Mouse (Mus musculus) midbrain, embryonic 12.5 days (tissue): ENCODE measurements around the gene Snph. TPM values are rescaled to one million over a fixed set of nuclear protein-coding genes. Genes with fewer than 3 reads are reported as not detected.

Experiments
- ATAC-seq: fragments of 200-750 bp; cut with Nextera tagmentation; 2 replicates; pipeline ENCODE4 v1.8.0; 2017; ENCODE audit warnings: low read depth, moderate TSS enrichment, moderate library complexity; ENCODE audit not compliant: low FRiP score
- H3K27ac ChIP-seq: fragments of 300-500 bp; sonication (generic); replicated peaks from 2 replicates; pipeline ENCODE4 v1.5.1; 2016; ENCODE audit warnings: mild to moderate bottlenecking
- H3K27me3 ChIP-seq: fragments of 300-500 bp; sonication (generic); 2 replicates; pipeline ENCODE4 v1.6.1; 2016; ENCODE audit warnings: mild to moderate bottlenecking
- H3K36me3 ChIP-seq: fragments of 300-500 bp; sonication (generic); 2 replicates; pipeline ENCODE4 v1.6.1; 2016
- H3K4me1 ChIP-seq: fragments of 300-500 bp; sonication (generic); 2 replicates; pipeline ENCODE4 v1.6.1; 2016
- H3K4me2 ChIP-seq: fragments of 300-500 bp; sonication (generic); replicated peaks from 2 replicates; pipeline ENCODE4 v1.6.1; 2016; ENCODE audit warnings: mild to moderate bottlenecking, moderate library complexity
- H3K4me3 ChIP-seq: fragments of 300-500 bp; sonication (generic); 2 replicates; pipeline ENCODE4 v1.5.1; 2016; ENCODE audit warnings: mild to moderate bottlenecking
- H3K9ac ChIP-seq: fragments of 300-500 bp; sonication (generic); replicated peaks from 2 replicates; pipeline ENCODE4 v1.6.1; 2016; ENCODE audit warnings: mild to moderate bottlenecking, moderate library complexity
- H3K9me3 ChIP-seq: fragments of 300-500 bp; sonication (generic); 2 replicates; pipeline ENCODE4 v1.6.1; 2016; ENCODE audit warnings: mild to moderate bottlenecking
- WGBS: fragments of 180-500 bp; shearing (Covaris S2); methylation state at CpG from one replicate; pipeline ENCODE4 v1.1.7; 2016; 5-methylcytosine and 5-hydroxymethylcytosine counted together
- polyA plus RNA-seq: library from polyadenylated mRNA; unstranded; fragments of >200 nt; fragmentation: Nextera tagmentation; extraction: Ambion mirVana; gene quantifications from 2 replicates; pipeline ENCODE4 v1.2.1, GENCODE M21; 2016

Gene Snph
- polyA plus RNA-seq, 1 experiment from 2014 or later, result 5.5 TPM

GRCm38 (mm10) chr2:151564986-151565385, 67.4 kb downstream of the Snph start:
- Histone ChIP-seq H3K4me1 (no peaks in the 10 kb centered on the region), H3K36me3 (peaks cover 43% of the 10 kb centered on the region), H3K9me3 (no peaks in the 10 kb centered on the region), H3K9ac (no peak overlapping the region), H3K27ac (no peak overlapping the region), H3K27me3 (no peaks in the 10 kb centered on the region), H3K4me3 (no peak overlapping the region), H3K4me2 (no peak overlapping the region)
- WGBS, result 82% methylated on average over 3 of the region's 3 CpGs
- ATAC-seq, result no peak

- 88% methylated on average over 1 of the region's 1 CpGs for WGBS
- Histone ChIP-seq H3K4me1 (no peaks in the 10 kb centered on the region), H3K27ac (no peak overlapping the region), H3K27me3 (no peaks in the 10 kb centered on the region), H3K4me3 (no peak overlapping the region), H3K36me3 (peaks cover 53% of the 10 kb centered on the region), H3K4me2 (no peak overlapping the region), H3K9ac (no peak overlapping the region), H3K9me3 (no peaks in the 10 kb centered on the region)
- no peak for ATAC-seq
Observed at GRCm38 (mm10) chr2:151564006-151564405, 68.4 kb downstream of the Snph start.

GRCm38 (mm10) chr2:151562930-151563921, 69.2 kb downstream of the Snph start:
- Histone ChIP-seq H3K9ac (no peak overlapping the region), H3K4me1 (no peaks in the 10 kb centered on the region), H3K27ac (no peak overlapping the region), H3K36me3 (peaks cover 61% of the 10 kb centered on the region), H3K4me3 (no peak overlapping the region), H3K4me2 (no peak overlapping the region), H3K27me3 (no peaks in the 10 kb centered on the region), H3K9me3 (no peaks in the 10 kb centered on the region)
- no peak for ATAC-seq
- WGBS, result 90% methylated on average over 7 of the region's 7 CpGs

- no peak for ATAC-seq
- Histone ChIP-seq H3K4me3 (no peak overlapping the region), H3K4me1 (peaks cover 16% of the 10 kb centered on the region), H3K27ac (no peak overlapping the region), H3K9ac (no peak overlapping the region), H3K36me3 (peaks cover 92% of the 10 kb centered on the region), H3K27me3 (no peaks in the 10 kb centered on the region), H3K4me2 (no peak overlapping the region), H3K9me3 (no peaks in the 10 kb centered on the region)
- WGBS, result 91% methylated on average over 3 of the region's 3 CpGs
Observed at GRCm38 (mm10) chr2:151549615-151550121, 82.7 kb downstream of the Snph start.

GRCm38 (mm10) chr2:151546571-151546970, 85.8 kb downstream of the Snph start:
- H3K9ac ChIP-seq, result no peak overlapping the region
- H3K4me3 ChIP-seq, result no peak overlapping the region
- peaks cover 64% of the 10 kb centered on the region for H3K36me3 ChIP-seq
- H3K4me2 ChIP-seq, result no peak overlapping the region
- no peaks in the 10 kb centered on the region for H3K9me3 ChIP-seq
- no peak overlapping the region for H3K27ac ChIP-seq
- WGBS, result 90% methylated on average over 4 of the region's 4 CpGs
- H3K4me1 ChIP-seq, result peaks cover 34% of the 10 kb centered on the region
- no peaks in the 10 kb centered on the region for H3K27me3 ChIP-seq
- ATAC-seq, result no peak

GRCm38 (mm10) chr2:151544673-151545072, 87.7 kb downstream of the Snph start:
- peak overlapping the region; percentile 43 for H3K9ac ChIP-seq
- peaks cover 45% of the 10 kb centered on the region for H3K36me3 ChIP-seq
- WGBS, result 70% methylated on average over 6 of the region's 6 CpGs
- H3K27me3 ChIP-seq, result no peaks in the 10 kb centered on the region
- no peak overlapping the region for H3K27ac ChIP-seq
- H3K4me3 ChIP-seq, result peak overlapping the region; percentile 15; the same call in 1 of the 2 replicates
- no peaks in the 10 kb centered on the region for H3K9me3 ChIP-seq
- H3K4me1 ChIP-seq, result peaks cover 36% of the 10 kb centered on the region
- peak overlapping the region; percentile 85 for H3K4me2 ChIP-seq
- no peak for ATAC-seq

- peak overlapping the region; percentile 97 for H3K9ac ChIP-seq
- ATAC-seq, result peak; percentile 21
- no peaks in the 10 kb centered on the region for H3K9me3 ChIP-seq
- H3K4me2 ChIP-seq, result peak overlapping the region; percentile 85
- peaks cover 36% of the 10 kb centered on the region for H3K36me3 ChIP-seq
- H3K4me3 ChIP-seq, result peak overlapping the region; percentile 99
- no peaks in the 10 kb centered on the region for H3K27me3 ChIP-seq
- H3K4me1 ChIP-seq, result peaks cover 36% of the 10 kb centered on the region
- H3K27ac ChIP-seq, result peak overlapping the region; percentile 91
- whole genome bisulfite sequencing, result 2% methylated on average over 21 of the region's 21 CpGs
Observed at GRCm38 (mm10) chr2:151543063-151543895, 89.1 kb downstream of the Snph start.

- peak; percentile 96 for ATAC-seq
- H3K9me3 ChIP-seq, result no peaks in the 10 kb centered on the region
- H3K9ac ChIP-seq, result peak within 1 kb of the TSS; percentile 97
- WGBS, result under 1% methylated on average over 65 of the region's 93 CpGs
- H3K4me3 ChIP-seq, result peak within 1 kb of the TSS; percentile 99
- no peaks in the 10 kb centered on the region for H3K27me3 ChIP-seq
- peak within 1 kb of the TSS; percentile 85 for H3K4me2 ChIP-seq
- H3K27ac ChIP-seq, result peak within 1 kb of the TSS; percentile 91
- peaks cover 29% of the 10 kb centered on the region for H3K36me3 ChIP-seq
- peaks cover 36% of the 10 kb centered on the region for H3K4me1 ChIP-seq
Observed at GRCm38 (mm10) chr2:151542323-151543062, 89.9 kb downstream of the Snph start, which contains the start of gene Fkbp1a. TSS of gene Fkbp1a (plus strand) at chr2:151542483.

Other genes starting within 250 kb of the Snph start
- gene 4921509C19Rik, start 156.4 kb downstream of the Snph start, polyA plus RNA-seq, result not detected in 2 replicates
- 254 and 264 TPM in 2 replicates for gene Nsfl1c, start 138.4 kb downstream of the Snph start, polyA plus RNA-seq
- gene Fkbp1a, start 90.1 kb downstream of the Snph start, polyA plus RNA-seq, result 500 and 503 TPM in 2 replicates
- 0.33 and 0.50 TPM in 2 replicates for gene Sdcbp2, start 60.0 kb downstream of the Snph start, polyA plus RNA-seq
- not detected in 2 replicates for gene Rad21l, start 35.9 kb upstream of the Snph start, polyA plus RNA-seq
- 7.8 and 8.0 TPM in 2 replicates for gene Tmem74b, start 69.4 kb upstream of the Snph start, polyA plus RNA-seq
- 48.1 and 50.4 TPM in 2 replicates for gene Psmf1, start 111.6 kb upstream of the Snph start, polyA plus RNA-seq
- gene Rspo4, start 210.3 kb upstream of the Snph start, polyA plus RNA-seq, result 0.18 TPM in 1 of 2 replicates, not detected in the other